Mouse (Mus musculus) kidney, embryonic 16.5 days (tissue): Measurements from ENCODE around the gene Cmbl. TPM values are rescaled to one million over a fixed set of nuclear protein-coding genes. Genes with fewer than 3 reads are reported as not detected.

Experiments
- ATAC-seq: fragments of 200-750 bp; cut with Nextera tagmentation; 2 replicates; pipeline ENCODE4 v1.8.0; 2017; ENCODE audit warnings: moderate TSS enrichment; ENCODE audit not compliant: low FRiP score, low TSS enrichment
- H3K27ac ChIP-seq: fragments of 300-500 bp; sonication (generic); 2 replicates; pipeline ENCODE4 v1.5.1; 2014; ENCODE audit warnings: low read length
- H3K27me3 ChIP-seq: fragments of 300-500 bp; sonication (generic); 2 replicates; pipeline ENCODE4 v1.6.1; 2014; ENCODE audit warnings: low read length, control low read depth, mixed read lengths; ENCODE audit not compliant: insufficient read depth
- H3K36me3 ChIP-seq: fragments of 300-500 bp; sonication (generic); 2 replicates; pipeline ENCODE4 v1.6.1; 2014; ENCODE audit warnings: low read length, control low read depth, mixed read lengths; ENCODE audit not compliant: insufficient read depth
- H3K4me1 ChIP-seq: fragments of 300-500 bp; sonication (generic); 2 replicates; pipeline ENCODE4 v1.6.1; 2014; ENCODE audit warnings: low read length, control low read depth, mixed read lengths; ENCODE audit not compliant: insufficient read depth
- H3K4me2 ChIP-seq: fragments of 300-500 bp; sonication (generic); replicated peaks from 2 replicates; pipeline ENCODE4 v1.6.1; 2014; ENCODE audit warnings: low read depth, low read length
- H3K4me3 ChIP-seq: fragments of 300-500 bp; sonication (generic); 2 replicates; pipeline ENCODE4 v1.5.1; 2014; ENCODE audit warnings: mild to moderate bottlenecking, low read length
- H3K9ac ChIP-seq: fragments of 300-500 bp; sonication (generic); replicated peaks from 2 replicates; pipeline ENCODE4 v1.6.1; 2014; ENCODE audit warnings: low read length
- H3K9me3 ChIP-seq: fragments of 300-500 bp; sonication (generic); 2 replicates; pipeline ENCODE4 v1.6.1; 2016; ENCODE audit warnings: low read length, control low read depth
- WGBS: fragments of 180-500 bp; shearing (Covaris S2); extraction: QIAGEN DNeasy Blood & Tissue Kit; methylation state at CpG from one replicate; pipeline ENCODE4 v1.1.7; 2014; 5-methylcytosine and 5-hydroxymethylcytosine counted together
- polyA plus RNA-seq: library from polyadenylated mRNA; unstranded; fragments of >200 nt; fragmentation: Nextera tagmentation; extraction: Ambion mirVana; gene quantifications from 2 replicates; pipeline ENCODE4 v1.2.1, GENCODE M21; 2015

Gene Cmbl
- polyA plus RNA-seq, 1 experiment from 2014 or later: 22.6 TPM

- 62% methylated on average over 10 of the region's 10 CpGs for WGBS
- H3K27me3 ChIP-seq: no peaks in the 10 kb centered on the region
- H3K4me3 ChIP-seq: no peak overlapping the region
- peaks cover 24% of the 10 kb centered on the region; the same call in 1 of the 2 replicates for H3K4me1 ChIP-seq
- H3K27ac ChIP-seq: no peak overlapping the region
- H3K9ac ChIP-seq: no peak overlapping the region
- H3K9me3 ChIP-seq: 0 out of 2 replicates have a peak, but pooled peaks cover 2% of the 10 kb centered on the region
- H3K36me3 ChIP-seq: 0 out of 2 replicates have a peak, but pooled peaks cover 6% of the 10 kb centered on the region
- no peak overlapping the region for H3K4me2 ChIP-seq
- ATAC-seq: no peak
Measured at GRCm38 (mm10) chr15:31628180-31628579, 63.0 kb downstream of the Cmbl start.

- no peak overlapping the region for H3K9ac ChIP-seq
- H3K4me2 ChIP-seq: no peak overlapping the region
- 0 out of 2 replicates have a peak, but pooled peaks cover 1% of the 10 kb centered on the region for H3K36me3 ChIP-seq
- WGBS: 95% methylated on average over 3 of the region's 3 CpGs
- ATAC-seq: no peak
- no peak overlapping the region for H3K4me3 ChIP-seq
- H3K4me1 ChIP-seq: peaks cover 24% of the 10 kb centered on the region; the same call in 1 of the 2 replicates
- no peaks in the 10 kb centered on the region for H3K27me3 ChIP-seq
- no peak overlapping the region for H3K27ac ChIP-seq
- no peaks in the 10 kb centered on the region for H3K9me3 ChIP-seq
Measured at GRCm38 (mm10) chr15:31629556-31629955, 64.4 kb downstream of the Cmbl start.

GRCm38 (mm10) chr15:31631396-31631858 lies 66.2 kb downstream of the Cmbl start:
- Histone ChIP-seq H3K9me3 (no peaks in the 10 kb centered on the region), H3K27me3 (no peaks in the 10 kb centered on the region), H3K4me3 (no peak overlapping the region), H3K36me3 (no peaks in the 10 kb centered on the region), H3K4me2 (no peak overlapping the region; the same call in 1 of the 2 replicates), H3K27ac (0 out of 2 replicates have a peak overlapping the region, but pooled peaks have one; percentile 29), H3K9ac (no peak overlapping the region), H3K4me1 (peaks cover 24% of the 10 kb centered on the region; the same call in 1 of the 2 replicates)
- ATAC-seq: peak; percentile 81; the same call in 1 of the 2 replicates
- 26% methylated on average over 12 of the region's 12 CpGs for WGBS

GRCm38 (mm10) chr15:31632478-31632877 lies 67.3 kb downstream of the Cmbl start:
- peak; percentile 58; the same call in 1 of the 2 replicates for ATAC-seq
- Histone ChIP-seq H3K9ac (no peak overlapping the region), H3K27me3 (no peaks in the 10 kb centered on the region), H3K4me3 (no peak overlapping the region), H3K36me3 (no peaks in the 10 kb centered on the region), H3K27ac (no peak overlapping the region), H3K9me3 (no peaks in the 10 kb centered on the region), H3K4me2 (no peak overlapping the region), H3K4me1 (peaks cover 21% of the 10 kb centered on the region; the same call in 1 of the 2 replicates)
- WGBS: 58% methylated on average over 4 of the region's 4 CpGs

GRCm38 (mm10) chr15:31634582-31634981 lies 69.4 kb downstream of the Cmbl start:
- H3K27ac ChIP-seq: no peak overlapping the region
- H3K27me3 ChIP-seq: no peaks in the 10 kb centered on the region
- H3K4me3 ChIP-seq: no peak overlapping the region
- H3K4me1 ChIP-seq: peaks cover 17% of the 10 kb centered on the region; the same call in 1 of the 2 replicates
- no peaks in the 10 kb centered on the region for H3K36me3 ChIP-seq
- H3K4me2 ChIP-seq: no peak overlapping the region
- WGBS: 89% methylated on average over 6 of the region's 6 CpGs
- ATAC-seq: no peak
- no peaks in the 10 kb centered on the region for H3K9me3 ChIP-seq
- no peak overlapping the region for H3K9ac ChIP-seq

GRCm38 (mm10) chr15:31636091-31636595 lies 71.0 kb downstream of the Cmbl start:
- no peaks in the 10 kb centered on the region for H3K36me3 ChIP-seq
- peaks cover 15% of the 10 kb centered on the region; the same call in 1 of the 2 replicates for H3K4me1 ChIP-seq
- no peak for ATAC-seq
- no peaks in the 10 kb centered on the region for H3K9me3 ChIP-seq
- H3K9ac ChIP-seq: no peak overlapping the region
- H3K4me2 ChIP-seq: no peak overlapping the region
- H3K27ac ChIP-seq: no peak overlapping the region
- no peak overlapping the region for H3K4me3 ChIP-seq
- 58% methylated on average over 9 of the region's 9 CpGs for WGBS
- no peaks in the 10 kb centered on the region for H3K27me3 ChIP-seq

Other genes starting within 250 kb of the Cmbl start
- gene Ankrd33b, start 197.7 kb upstream of the Cmbl start, polyA plus RNA-seq: 8.5 and 8.6 TPM in 2 replicates
- 3.7 and 4.3 TPM in 2 replicates for gene Ropn1l, start 111.7 kb upstream of the Cmbl start, polyA plus RNA-seq
- gene March6, start 34.3 kb upstream of the Cmbl start, polyA plus RNA-seq: 37.4 and 37.7 TPM in 2 replicates
- 556 and 574 TPM in 2 replicates for gene Cct5, start 36.4 kb downstream of the Cmbl start, polyA plus RNA-seq
- 14.2 and 14.8 TPM in 2 replicates for gene Fam173b, start 36.5 kb downstream of the Cmbl start, polyA plus RNA-seq